In genomic region chr6:85477366-85477917, GRCm38 (mm10) we compare ENCODE assay signal across 8 mouse cellular contexts. TPM values are rescaled to one million over a fixed set of nuclear protein-coding genes. Genes with fewer than 3 reads are reported as not detected.
DNase-seq lines count a peak whose midpoint lies in the region; TF ChIP-seq lines count a peak whose summit lies in the region.

No protein-coding gene starts in this region.

- no peak for TF ChIP-seq EP300 in heart, adult 2 months (IDR thresholded peaks at IDR 0.05; ENCODE audit: insufficient read depth, low read depth, low read length)

- TF ChIP-seq POLR2A in heart, adult 2 months (IDR thresholded peaks at IDR 0.05; ENCODE audit: insufficient read depth, low read depth, low read length) = no peak
- no peak for TF ChIP-seq POLR2A in lung, adult 2 months (IDR thresholded peaks at IDR 0.05; ENCODE audit: borderline replicate concordance, extremely low read depth, low read depth, low read length)

- H3K4me3 ChIP-seq in heart, adult 2 months = no peak overlapping the region
- H3K4me3 ChIP-seq in E14TG2a.4 (replicated peaks; ENCODE audit: low read length) = peak overlapping the region; percentile 50; the same call in 1 of the 2 replicates
- H3K4me3 ChIP-seq in lung, adult 2 months (replicated peaks; ENCODE audit: extremely low read depth, low read depth, low read length) = no peak overlapping the region

- no peak overlapping the region for H3K27ac ChIP-seq in heart, adult 2 months

- H3K27me3 ChIP-seq in heart, adult 2 months (ENCODE audit: control insufficient read depth, insufficient read depth, low read length) = peaks cover 9% of the 10 kb centered on the region; the same call in 1 of the 2 replicates
- H3K27me3 ChIP-seq in E14TG2a.4 (ENCODE audit: insufficient read depth, low read length) = peaks cover 48% of the 10 kb centered on the region

- peak; percentile 37 for TF ChIP-seq CTCF in heart, adult 2 months (IDR thresholded peaks at IDR 0.05)
- peak; percentile 93 for TF ChIP-seq CTCF in E14TG2a.4 (conservative IDR thresholded peaks at IDR 0.05; ENCODE audit: low read length)
- peak; percentile 41 for TF ChIP-seq CTCF in lung, adult 2 months (IDR thresholded peaks at IDR 0.05; ENCODE audit: insufficient read depth, low read length)

- no peaks in the 10 kb centered on the region for H3K9me3 ChIP-seq in E14TG2a.4 (ENCODE audit: low read length)

- H3K36me3 ChIP-seq in heart, adult 2 months (ENCODE audit: control insufficient read depth, insufficient read depth, low read length) = no peaks in the 10 kb centered on the region
- no peaks in the 10 kb centered on the region for H3K36me3 ChIP-seq in E14TG2a.4 (ENCODE audit: insufficient read depth, low read length)

- no peaks in the 10 kb centered on the region for H3K79me2 ChIP-seq in heart, adult 2 months (replicated peaks; ENCODE audit: control insufficient read depth, insufficient read depth, low read length)

- H3K9ac ChIP-seq in heart, adult 2 months (ENCODE audit: low read depth, low read length) = no peak overlapping the region

- no peaks in the 10 kb centered on the region for H3K4me1 ChIP-seq in heart, adult 2 months (ENCODE audit: control insufficient read depth, insufficient read depth, low read length)
- H3K4me1 ChIP-seq in E14TG2a.4 (replicated peaks; ENCODE audit: low read depth, low read length) = peaks cover 55% of the 10 kb centered on the region
- no peaks in the 10 kb centered on the region for H3K4me1 ChIP-seq in lung, adult 2 months (ENCODE audit: control insufficient read depth, insufficient read depth, low read length)

- DNase-seq in heart, adult 2 months = no peak
- DNase-seq in heart, postnatal 36 days = no peak
- DNase-seq in embryo, embryonic 10 days (ENCODE audit: low spot score) = peak; percentile 63
- DNase-seq in lung, adult 2 months = peak; percentile 17
- peak; percentile 35 to 78 for DNase-seq in spleen, postnatal 4 days (ENCODE audit: low spot score in 2 of 2)
- DNase-seq in layer of hippocampus, adult 9-11 months = no peak
- DNase-seq in Muller cell, postnatal 12 days (ENCODE audit: inconsistent ontology term) = no peak

- intact Hi-C loops in heart, adult 2 months (cut with DNase I) = no loop called here
- intact Hi-C loops in heart, postnatal 36 days (cut with DNase I) = no loop called here

- 39% methylated on average over 10 of the region's 10 CpGs for WGBS in heart, adult 2 months
- WGBS in lung, adult 2 months = 31% methylated on average over 10 of the region's 10 CpGs

RNA-seq across cellular contexts. Expression of gene Fbxo41, which starts 25.4 kb away (rescaled TPM):
- total RNA-seq in heart, adult 2 months (2021) = under 1 TPM in 1 of 2 experiments, not detected in 1; 0.02 TPM
- polyA plus RNA-seq in heart, adult 2 months (2012; rRNA removed) = 0.02 and 0.03 TPM in 2 replicates
- total RNA-seq in heart, postnatal 36 days (2021) = not detected
- polyA plus RNA-seq in lung, adult 2 months (2012; rRNA removed) = 0.07 and 0.09 TPM in 2 replicates

RNA-seq across cellular contexts. Expression of gene Pradc1, which starts 25.7 kb away (rescaled TPM):
- total RNA-seq in heart, adult 2 months (2021) = 10 to 100 TPM in 1 of 2 experiments, 1 to 10 TPM in 1; 8.9 to 11.0 TPM
- polyA plus RNA-seq in heart, adult 2 months (2012; rRNA removed) = 22.4 and 22.7 TPM in 2 replicates
- 10 to 100 TPM; 10.7 to 14.7 TPM for total RNA-seq in heart, postnatal 36 days (2021)
- 27.0 and 28.9 TPM in 2 replicates for polyA plus RNA-seq in lung, adult 2 months (2012; rRNA removed)

RNA-seq across cellular contexts. Expression of gene Cct7, which starts 26.1 kb away (rescaled TPM):
- total RNA-seq in heart, adult 2 months (2021) = 100 to 1,000 TPM; 144 to 159 TPM
- 83.7 and 133 TPM in 2 replicates for polyA plus RNA-seq in heart, adult 2 months (2012; rRNA removed)
- 100 to 1,000 TPM; 151 TPM for total RNA-seq in heart, postnatal 36 days (2021)
- 71.5 and 103 TPM in 2 replicates for polyA plus RNA-seq in lung, adult 2 months (2012; rRNA removed)

RNA-seq across cellular contexts. Expression of gene Egr4, which starts 35.9 kb away (rescaled TPM):
- not detected for total RNA-seq in heart, adult 2 months (2021)
- polyA plus RNA-seq in heart, adult 2 months (2012; rRNA removed) = not detected in 2 replicates
- not detected for total RNA-seq in heart, postnatal 36 days (2021)
- polyA plus RNA-seq in lung, adult 2 months (2012; rRNA removed) = not detected in 2 replicates

RNA-seq across cellular contexts. Expression of gene Smyd5, which starts 45.7 kb away (rescaled TPM):
- 10 to 100 TPM in 1 of 2 experiments, 1 to 10 TPM in 1; 8.1 to 13.6 TPM for total RNA-seq in heart, adult 2 months (2021)
- 13.1 and 13.9 TPM in 2 replicates for polyA plus RNA-seq in heart, adult 2 months (2012; rRNA removed)
- total RNA-seq in heart, postnatal 36 days (2021) = 1 to 10 TPM; 7.8 to 9.2 TPM
- 15.0 and 21.1 TPM in 2 replicates for polyA plus RNA-seq in lung, adult 2 months (2012; rRNA removed)

Comparison
In these comparisons a context has a peak if more than half of its experiments do, and no peak if none do; other contexts are left out.
1. DNase-seq: peak in embryo, embryonic 10 days (single experiment), lung, adult 2 months (single experiment) and spleen, postnatal 4 days (2 of 2); none in heart, adult 2 months (0 of 2), heart, postnatal 36 days (0 of 2), layer of hippocampus, adult 9-11 months (single experiment) and Muller cell, postnatal 12 days (single experiment).
2. CTCF ChIP-seq: peak in every context shown above with its lines; median percentile 93 in E14TG2a.4; 41 in lung, adult 2 months; 37 in heart, adult 2 months.